Mouse (Mus musculus) megakaryocyte, embryonic 14.5 days (primary cell): Measurements from ENCODE around the gene Plod2. TPM values are rescaled to one million over a fixed set of nuclear protein-coding genes. Genes with fewer than 3 reads are reported as not detected.

ENCODE experiments used
- H3K27me3 ChIP-seq: replicated peaks from 2 replicates; pipeline ENCODE3; 2012; ENCODE audit warnings: inconsistent platforms
- H3K36me3 ChIP-seq: replicated peaks from 2 replicates; pipeline ENCODE3; 2012; ENCODE audit warnings: low read length, inconsistent platforms, mixed read lengths
- H3K4me1 ChIP-seq: 2 replicates; pipeline ENCODE4 v1.6.1; 2012; ENCODE audit warnings: inconsistent platforms
- H3K4me3 ChIP-seq: replicated peaks from 2 replicates; pipeline ENCODE3; 2012; ENCODE audit warnings: moderate library complexity, mild to moderate bottlenecking, inconsistent platforms
- H3K9me3 ChIP-seq: 2 replicates; pipeline ENCODE4 v1.6.1; 2012; ENCODE audit warnings: inconsistent platforms
- FLI1 ChIP-seq: IDR thresholded peaks from 2 replicates; pipeline ENCODE4 v1.6.1; 2012; ENCODE audit warnings: low read length, inconsistent platforms, mixed read lengths
- GATA1 ChIP-seq: IDR thresholded peaks from 3 replicates; pipeline ENCODE4 v1.6.1; 2012; ENCODE audit warnings: mixed read lengths, low read length, inconsistent platforms, borderline replicate concordance
- polyA plus RNA-seq: library from polyadenylated mRNA; stranded (reverse); fragments of >175 nt; gene quantifications from 2 replicates; pipeline ENCODE4 v1.2.3, GENCODE M21; 2012; ENCODE audit warnings: low replicate concordance; ENCODE audit not compliant: insufficient read depth

The Plod2 gene
- polyA plus RNA-seq, 1 experiment = 1.6 TPM

DNA sequence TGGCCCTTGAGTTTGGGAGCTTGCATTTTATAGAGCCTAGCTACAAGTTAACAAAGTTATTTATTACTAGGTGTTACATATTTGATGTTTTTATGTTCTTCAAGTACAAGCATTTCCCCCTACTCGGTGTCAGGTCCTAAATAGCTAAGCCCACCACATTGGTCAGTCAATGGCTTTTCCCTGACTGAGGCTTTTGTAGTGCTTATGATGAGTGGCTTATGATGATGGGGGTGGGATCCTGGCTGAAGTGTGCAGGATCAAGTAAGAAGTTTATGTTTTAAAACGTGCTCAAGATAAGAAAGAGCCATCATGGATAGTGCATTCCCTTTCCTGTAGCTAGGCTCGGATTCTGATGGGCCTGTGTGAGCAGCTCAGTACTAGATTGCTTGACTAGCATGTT lies 10.7 kb downstream of the Plod2 start:
- H3K36me3 ChIP-seq = peaks cover 25% of the 10 kb centered on the region
- TF ChIP-seq GATA1 (no peak), FLI1 (no peak)
- peaks cover 10% of the 10 kb centered on the region; the same call in 1 of the 2 replicates for H3K4me1 ChIP-seq
- no peaks in the 10 kb centered on the region for H3K27me3 ChIP-seq
- H3K4me3 ChIP-seq = no peak overlapping the region
- no peaks in the 10 kb centered on the region for H3K9me3 ChIP-seq

DNA sequence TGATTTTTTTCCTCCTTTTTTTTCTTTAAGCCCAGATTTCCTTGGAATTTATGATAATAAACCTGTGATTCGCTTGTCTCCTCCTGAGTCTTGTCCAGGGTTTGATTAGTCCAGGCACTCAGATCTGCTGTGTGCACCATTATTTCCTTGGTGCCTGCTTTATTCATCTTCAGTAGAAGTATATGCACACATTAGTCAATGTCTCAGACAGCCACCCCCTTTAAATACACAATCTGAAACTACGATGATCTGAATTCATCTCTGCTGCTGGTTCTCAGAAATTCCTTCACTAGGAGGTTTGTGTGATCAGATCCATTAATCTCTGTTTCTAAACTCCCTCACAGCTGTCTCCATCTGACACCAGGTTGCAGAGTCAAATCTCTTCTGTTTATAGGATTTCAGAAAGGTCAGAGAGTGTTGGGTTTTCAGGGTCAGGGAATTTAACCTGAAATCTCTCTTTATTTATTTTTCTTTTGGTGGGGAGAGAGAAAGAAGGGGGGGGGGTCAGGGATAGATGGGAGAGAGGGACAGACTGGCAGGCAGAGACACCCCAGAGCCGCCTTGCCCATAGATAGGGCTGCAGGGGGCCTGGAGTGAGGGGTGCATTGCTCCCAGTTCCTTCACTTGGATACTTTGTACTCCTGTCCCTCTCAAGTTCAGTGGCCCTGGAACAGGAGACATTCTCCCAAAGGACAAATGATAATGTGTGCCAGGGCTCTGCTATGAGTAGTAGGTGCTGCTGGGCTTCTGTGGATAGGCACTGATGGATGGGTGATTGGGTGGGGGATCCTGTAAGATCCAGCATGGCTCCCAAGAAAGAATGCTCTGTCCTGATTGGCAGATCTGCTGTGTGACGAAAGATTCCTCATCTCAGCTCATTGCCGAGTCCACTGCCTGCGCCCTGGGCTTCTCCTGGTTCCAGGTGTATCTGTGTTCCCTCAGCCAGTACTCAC lies 13.3 kb downstream of the Plod2 start:
- H3K36me3 ChIP-seq = peaks cover 10% of the 10 kb centered on the region
- no peaks in the 10 kb centered on the region for H3K27me3 ChIP-seq
- TF ChIP-seq GATA1 = no peak
- no peaks in the 10 kb centered on the region for H3K9me3 ChIP-seq
- no peak overlapping the region for H3K4me3 ChIP-seq
- peaks cover 4% of the 10 kb centered on the region; the same call in 1 of the 2 replicates for H3K4me1 ChIP-seq

- H3K27me3 ChIP-seq = no peaks in the 10 kb centered on the region
- no peaks in the 10 kb centered on the region for H3K9me3 ChIP-seq
- H3K4me3 ChIP-seq = no peak overlapping the region
- peaks cover 14% of the 10 kb centered on the region for H3K36me3 ChIP-seq
- peaks cover 18% of the 10 kb centered on the region for H3K4me1 ChIP-seq
- TF ChIP-seq GATA1 (no peak), FLI1 (no peak)
Measured at GRCm38 (mm10) chr9:92559750-92560149, 17.7 kb downstream of the Plod2 start.

DNA sequence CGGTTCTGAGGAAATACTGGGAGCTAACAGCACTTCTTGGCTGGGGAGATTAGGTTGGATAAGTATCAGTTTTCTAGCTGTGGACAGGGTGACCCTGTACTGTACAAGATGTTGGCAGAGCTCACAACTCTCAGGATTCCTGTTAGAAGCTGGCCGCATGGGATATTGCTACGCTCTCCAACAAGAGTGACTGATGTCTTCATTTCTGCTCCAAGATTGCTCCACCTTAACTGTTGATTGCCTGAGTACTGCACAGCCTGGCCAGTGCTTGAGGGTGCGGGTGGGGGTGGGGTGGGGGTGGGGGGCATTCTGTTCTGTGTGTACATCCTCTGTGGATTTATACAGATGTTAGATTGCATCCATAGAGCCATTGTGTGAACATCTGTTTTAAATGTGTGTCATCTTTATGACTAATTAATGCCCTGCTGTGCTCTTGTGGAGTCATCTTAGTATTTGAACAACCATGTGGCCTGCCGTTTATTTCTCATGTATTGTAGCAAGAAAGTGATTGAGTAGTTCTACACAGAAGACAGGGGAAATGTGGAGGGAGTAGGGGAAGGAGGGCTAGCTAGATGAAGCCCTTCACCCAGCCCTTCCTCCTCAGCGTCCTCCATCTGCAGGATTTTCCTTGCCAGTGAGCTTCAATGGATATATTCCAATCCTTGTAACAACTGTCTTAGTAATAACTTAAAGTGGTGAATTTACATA lies 19.0 kb downstream of the Plod2 start:
- Histone ChIP-seq H3K36me3 (peaks cover 11% of the 10 kb centered on the region), H3K4me3 (no peak overlapping the region), H3K9me3 (no peaks in the 10 kb centered on the region), H3K4me1 (peaks cover 18% of the 10 kb centered on the region), H3K27me3 (no peaks in the 10 kb centered on the region)
- TF ChIP-seq FLI1 (no peak), GATA1 (no peak)

DNA sequence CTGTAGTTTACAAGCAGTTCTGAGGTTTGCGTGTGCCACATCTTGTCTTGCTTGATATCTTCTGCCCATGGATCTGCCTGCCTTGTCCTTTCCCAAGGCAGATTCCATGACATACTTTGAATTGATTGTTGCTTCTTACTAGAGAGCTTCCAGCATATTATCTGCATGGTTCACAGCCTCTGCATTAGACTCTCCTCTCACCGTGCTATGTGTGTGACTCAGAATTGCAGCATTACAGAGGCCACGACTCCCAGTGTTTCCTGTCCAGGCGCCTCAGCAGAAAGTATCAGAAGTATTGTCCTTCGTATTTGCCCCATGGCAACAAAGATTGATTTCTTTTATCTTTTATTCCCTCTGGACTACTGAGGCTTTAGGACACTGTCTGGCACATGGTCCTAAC lies 20.4 kb downstream of the Plod2 start:
- peaks cover 11% of the 10 kb centered on the region for H3K36me3 ChIP-seq
- TF ChIP-seq GATA1 (no peak), FLI1 (no peak)
- H3K9me3 ChIP-seq = no peaks in the 10 kb centered on the region
- H3K27me3 ChIP-seq = no peaks in the 10 kb centered on the region
- H3K4me1 ChIP-seq = peaks cover 18% of the 10 kb centered on the region
- H3K4me3 ChIP-seq = no peak overlapping the region

GRCm38 (mm10) chr9:92563306-92563705 lies 21.3 kb downstream of the Plod2 start:
- no peak overlapping the region for H3K4me3 ChIP-seq
- TF ChIP-seq GATA1 (no peak), FLI1 (no peak)
- H3K36me3 ChIP-seq = peaks cover 8% of the 10 kb centered on the region
- peaks cover 19% of the 10 kb centered on the region for H3K4me1 ChIP-seq
- H3K27me3 ChIP-seq = no peaks in the 10 kb centered on the region
- H3K9me3 ChIP-seq = no peaks in the 10 kb centered on the region

DNA sequence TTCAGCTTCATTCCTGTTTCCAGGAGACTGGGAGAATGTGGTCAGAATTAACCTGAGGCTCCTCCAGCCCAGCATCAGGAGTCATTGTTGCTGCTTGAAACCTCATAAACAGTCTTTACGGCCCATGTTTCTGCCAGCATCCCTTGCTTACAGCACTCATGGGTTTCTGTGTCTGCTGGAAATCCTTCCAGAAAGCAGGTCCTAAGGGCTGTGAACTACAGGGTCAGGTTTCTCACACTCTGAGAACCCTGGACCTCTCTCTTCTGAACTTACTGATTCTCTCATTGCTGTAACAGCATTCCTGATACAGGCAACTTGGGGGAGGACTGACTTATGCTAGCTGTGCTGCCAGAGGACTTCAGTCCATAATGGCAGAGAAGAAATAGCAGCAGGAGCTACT lies 22.4 kb downstream of the Plod2 start:
- Histone ChIP-seq H3K4me3 (no peak overlapping the region), H3K4me1 (peaks cover 25% of the 10 kb centered on the region), H3K27me3 (no peaks in the 10 kb centered on the region), H3K9me3 (no peaks in the 10 kb centered on the region), H3K36me3 (peaks cover 6% of the 10 kb centered on the region)
- TF ChIP-seq GATA1 = no peak
- TF ChIP-seq FLI1 = no peak

DNA sequence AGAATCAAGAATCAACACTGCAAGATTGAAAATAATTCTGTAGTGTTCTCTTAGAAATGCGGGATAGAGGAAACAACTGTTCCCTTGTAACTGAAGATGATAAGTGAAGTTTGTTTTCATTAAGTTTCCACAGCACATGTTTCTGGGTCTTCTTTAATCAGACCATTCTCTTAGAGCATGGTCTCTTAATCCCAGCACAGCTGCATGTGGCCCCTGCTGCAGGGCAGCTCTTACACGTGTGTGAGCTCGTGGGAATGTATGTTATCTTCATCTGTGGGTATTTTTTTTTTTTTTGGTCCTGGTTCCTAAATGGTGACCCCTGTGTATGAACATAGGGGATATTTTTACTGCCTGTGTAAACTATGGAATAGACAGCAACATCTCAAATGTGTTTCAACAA lies 24.2 kb downstream of the Plod2 start:
- no peak for TF ChIP-seq GATA1
- no peak for TF ChIP-seq FLI1
- peaks cover 9% of the 10 kb centered on the region for H3K36me3 ChIP-seq
- peaks cover 22% of the 10 kb centered on the region for H3K4me1 ChIP-seq
- H3K4me3 ChIP-seq = no peak overlapping the region
- no peaks in the 10 kb centered on the region for H3K27me3 ChIP-seq
- H3K9me3 ChIP-seq = no peaks in the 10 kb centered on the region

GRCm38 (mm10) chr9:92567474-92567873 lies 25.5 kb downstream of the Plod2 start:
- Histone ChIP-seq H3K36me3 (peaks cover 14% of the 10 kb centered on the region), H3K4me1 (peaks cover 18% of the 10 kb centered on the region), H3K27me3 (no peaks in the 10 kb centered on the region), H3K4me3 (no peak overlapping the region), H3K9me3 (no peaks in the 10 kb centered on the region)
- TF ChIP-seq FLI1 (no peak), GATA1 (no peak)

DNA sequence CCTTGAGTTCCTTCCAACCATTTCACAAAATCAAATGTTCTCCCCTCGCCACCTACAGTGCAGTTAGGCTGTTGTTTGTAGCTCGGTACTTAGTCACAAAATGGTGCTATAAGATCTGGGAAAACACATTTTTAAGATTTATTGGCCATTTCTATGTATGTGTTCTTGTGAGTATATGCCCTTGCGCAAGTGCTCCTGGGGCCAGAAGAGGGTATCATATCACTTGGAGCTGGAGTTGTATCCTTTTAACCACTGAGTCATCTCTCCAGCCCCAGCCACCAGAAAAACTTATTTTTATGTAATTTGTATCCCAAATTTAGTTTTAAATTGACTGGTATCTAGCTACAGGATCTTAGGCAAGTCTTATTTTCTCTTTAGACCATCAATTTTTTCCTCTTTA lies 26.8 kb downstream of the Plod2 start:
- Histone ChIP-seq H3K9me3 (no peaks in the 10 kb centered on the region), H3K4me1 (peaks cover 7% of the 10 kb centered on the region; the same call in 1 of the 2 replicates), H3K4me3 (no peak overlapping the region), H3K27me3 (no peaks in the 10 kb centered on the region), H3K36me3 (peaks cover 26% of the 10 kb centered on the region)
- no peak for TF ChIP-seq FLI1
